Mouse (Mus musculus) monocyte, adult 2 months (primary cell): Measurements from ENCODE around the gene Bcap31.
"Not testable (repeated sequence)": the region's sequence is repeated elsewhere in the genome, so short reads cannot be mapped to it uniquely, and the experiment has no call there.

Experiments
- DNase-seq, 2 experiments: peaks; one replicate each; pipeline ENCODE4 v3.0.0; 2022; ENCODE audit warnings: low spot score in 2 of 2, low read depth in 1 of 2

Bcap31 gene

DNA sequence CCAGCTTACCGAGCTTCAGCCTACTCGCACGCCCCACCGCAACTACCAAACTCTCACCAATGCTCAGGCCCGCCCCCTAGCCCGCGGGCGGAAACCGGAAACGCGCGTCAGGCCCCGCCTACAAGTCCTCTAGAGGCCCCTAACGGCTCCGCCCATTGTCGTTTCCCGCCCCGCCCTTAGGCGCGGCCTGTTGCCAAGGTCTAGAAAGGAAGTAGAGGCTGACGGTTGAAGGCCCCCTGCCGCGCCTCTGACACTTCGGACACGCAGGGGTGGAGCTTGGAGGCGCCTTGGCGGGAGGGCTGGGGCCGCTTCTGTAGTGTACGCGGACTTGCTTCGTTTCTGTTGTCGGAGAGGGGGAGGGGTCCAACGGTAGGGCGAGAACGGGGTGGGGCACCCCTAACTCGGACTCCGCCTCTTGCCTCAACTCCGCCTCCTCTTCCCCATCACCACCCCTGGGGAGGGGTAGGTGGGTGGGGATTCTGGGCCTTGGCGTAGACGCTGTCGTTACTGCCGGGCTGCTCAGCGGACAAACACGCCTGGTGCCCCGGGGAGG, at the start of gene Bcap31, which contains the start of gene Abcd1:
Bcap31 (minus strand) TSS at position 67 of the 553 bp plus-strand sequence.
Abcd1 (plus strand) TSS at position 489 of the 553 bp plus-strand sequence.
- peak; percentile 92 to 95 for DNase-seq

DNA sequence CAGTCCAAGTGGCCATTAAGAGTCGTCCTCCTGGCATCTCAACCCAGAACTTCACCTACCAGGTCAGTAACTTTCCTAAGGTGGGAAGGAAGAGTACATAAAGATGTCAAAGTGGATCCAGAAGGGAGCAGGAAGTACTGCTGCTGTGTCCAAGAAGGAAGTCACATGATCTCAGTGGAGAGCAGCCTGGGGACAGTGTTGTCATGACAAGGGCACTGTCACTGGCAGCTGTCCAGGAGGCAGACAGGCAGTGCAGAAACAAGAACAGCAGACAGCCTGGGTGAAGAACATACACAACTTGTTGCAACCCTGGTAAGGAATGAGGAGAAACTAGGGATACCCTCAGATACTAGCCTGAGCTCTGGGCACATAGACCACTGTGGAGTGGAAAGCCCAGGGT, 49.3 kb upstream of the Bcap31 start:
- peak; percentile 3 to 35 for DNase-seq

DNA sequence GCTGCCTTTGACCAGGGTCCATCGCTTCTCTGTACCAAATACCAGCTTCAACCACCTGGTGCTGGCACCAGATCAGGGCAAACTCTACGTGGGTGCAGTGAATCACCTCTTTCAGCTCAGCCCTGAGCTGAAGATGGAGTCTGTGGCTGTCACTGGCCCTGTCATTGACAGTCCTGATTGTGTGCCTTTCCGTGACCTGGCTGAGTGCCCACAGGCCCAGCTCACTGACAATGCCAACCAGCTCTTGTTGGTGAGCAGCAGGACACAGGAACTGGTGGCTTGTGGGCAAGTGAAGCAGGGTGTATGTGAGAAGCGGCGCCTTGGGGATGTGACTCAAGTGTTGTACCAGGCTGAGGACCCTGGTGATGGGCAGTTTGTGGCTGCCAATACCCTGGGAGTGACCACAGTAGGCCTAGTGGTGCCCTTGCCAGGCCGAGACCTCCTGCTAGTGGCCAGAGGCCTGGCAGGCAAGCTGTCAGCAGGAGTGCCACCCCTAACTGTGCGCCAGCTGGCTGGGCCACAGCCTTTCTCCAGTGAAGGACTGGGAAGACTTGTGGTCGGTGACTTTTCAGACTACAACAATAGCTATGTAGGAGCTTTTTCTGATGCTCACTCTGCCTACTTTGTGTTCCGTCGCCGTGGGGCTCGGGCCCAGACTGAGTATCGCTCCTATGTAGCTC, 42.8 kb upstream of the Bcap31 start:
- DNase-seq, result no peak

DNA sequence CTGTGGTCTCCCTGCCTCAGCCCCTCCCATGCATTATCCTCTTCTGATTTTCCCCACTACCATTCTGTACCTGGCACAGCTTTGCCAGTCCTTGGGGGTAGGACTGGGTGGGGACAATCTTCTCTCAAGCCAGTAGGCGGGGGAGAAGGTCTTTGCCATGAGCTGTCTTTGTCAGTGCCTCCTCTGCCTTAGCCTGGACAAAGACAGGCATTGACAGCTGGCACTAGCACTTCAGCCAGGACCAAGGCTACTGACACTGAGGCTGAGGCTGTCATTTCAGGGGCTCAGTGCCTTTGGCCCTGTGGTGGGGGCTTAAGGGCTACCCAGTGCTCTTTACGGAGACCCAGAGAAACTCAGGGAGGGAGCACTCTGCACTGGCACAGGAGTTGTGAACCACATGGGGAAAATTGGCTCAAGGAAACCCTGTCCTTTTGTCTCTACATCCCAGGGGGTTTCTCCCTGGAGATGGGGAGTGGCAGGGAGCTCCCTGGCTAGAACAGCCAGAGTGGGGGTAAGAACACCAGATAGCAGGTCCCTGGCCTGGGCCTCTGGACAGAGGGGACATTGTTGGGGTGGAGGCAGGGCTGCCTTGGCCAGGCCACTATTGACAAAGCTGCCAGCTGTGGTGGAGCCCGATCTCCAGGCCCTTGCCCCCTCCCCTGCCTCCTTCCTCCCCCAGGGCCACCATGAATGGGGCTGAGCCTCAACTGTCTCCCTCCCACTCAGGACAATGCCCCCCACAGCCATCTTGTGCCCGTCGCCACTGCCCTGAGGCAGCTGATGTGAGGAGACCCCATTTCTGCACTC, 40.6 kb upstream of the Bcap31 start, which contains the start of gene Plxnb3:
Plxnb3 (plus strand) TSS at position 757 of the 807 bp plus-strand sequence.
- DNase-seq, result no peak

DNA sequence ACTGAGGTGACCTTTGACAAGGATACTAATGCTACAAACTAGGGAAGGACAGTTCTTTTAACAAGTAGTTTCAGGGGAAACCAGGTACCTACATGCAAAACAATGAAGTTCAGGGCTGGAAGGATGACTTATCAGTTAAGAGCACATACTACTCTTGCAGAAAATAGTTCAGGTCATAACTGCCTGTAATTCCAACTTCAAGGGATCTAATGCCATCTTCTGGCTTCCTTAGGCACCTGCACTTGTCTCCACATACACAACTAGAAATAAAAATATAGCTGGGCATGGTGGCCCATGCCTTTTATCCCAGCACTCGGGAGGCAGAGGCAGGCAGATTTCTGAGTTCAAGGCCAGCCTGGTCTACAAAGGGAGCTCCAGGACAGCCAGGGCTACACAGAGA, 33.0 kb upstream of the Bcap31 start:
- DNase-seq, result no peak

DNA sequence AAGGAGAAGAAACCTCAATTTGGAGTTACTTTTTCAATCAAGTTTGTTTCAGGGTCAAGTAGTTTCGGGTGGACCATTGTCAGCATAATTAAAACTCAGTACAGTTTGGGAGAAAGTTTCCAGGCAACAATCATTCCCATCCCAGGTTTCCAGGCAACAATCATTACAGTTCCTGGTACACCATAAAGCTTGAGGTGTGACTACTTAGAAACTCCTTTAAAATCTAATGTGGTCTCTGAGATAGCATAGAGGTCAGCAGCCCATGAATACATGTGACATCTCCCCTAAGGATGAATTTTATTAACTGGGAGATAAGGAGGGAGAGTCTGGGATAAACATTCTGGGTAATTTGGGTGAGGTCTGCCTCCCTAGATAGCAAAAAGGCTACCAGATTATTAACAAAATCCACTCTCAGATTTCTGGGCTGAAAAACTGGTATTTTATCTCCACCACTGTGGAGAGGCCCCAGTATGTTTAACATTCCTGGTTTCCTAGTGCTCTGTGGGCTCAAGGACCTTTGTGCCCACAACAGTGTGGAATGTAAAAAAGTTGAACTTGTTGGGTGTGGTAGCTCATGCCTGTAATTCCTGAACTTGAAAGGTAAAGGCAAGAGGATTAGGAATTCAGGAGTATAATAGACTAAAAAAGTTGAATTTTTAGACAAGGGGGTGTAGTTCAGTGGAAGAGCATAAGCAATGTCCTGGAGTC, 29.0 kb upstream of the Bcap31 start:
- DNase-seq, result no peak

DNA sequence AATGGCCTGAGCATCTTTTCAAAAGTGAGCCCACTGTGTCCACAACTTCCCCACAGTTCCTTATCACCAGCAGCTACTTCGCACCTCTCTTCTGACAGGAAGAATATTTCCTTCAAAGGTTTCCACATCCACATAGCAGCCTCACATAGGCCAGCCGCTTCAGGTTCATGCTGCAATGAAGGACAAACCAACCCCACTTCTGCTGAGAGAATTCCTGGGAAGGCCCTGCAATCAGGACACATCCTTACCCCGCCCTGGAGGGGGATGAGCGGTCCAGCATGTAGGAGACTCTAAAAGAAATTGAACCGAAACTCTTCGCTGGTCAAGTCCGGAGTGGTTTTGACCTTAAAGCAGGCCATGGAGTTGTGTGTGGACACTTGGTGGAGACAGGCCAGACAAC, 23.9 kb upstream of the Bcap31 start:
- DNase-seq, result not testable (repeated sequence)

DNA sequence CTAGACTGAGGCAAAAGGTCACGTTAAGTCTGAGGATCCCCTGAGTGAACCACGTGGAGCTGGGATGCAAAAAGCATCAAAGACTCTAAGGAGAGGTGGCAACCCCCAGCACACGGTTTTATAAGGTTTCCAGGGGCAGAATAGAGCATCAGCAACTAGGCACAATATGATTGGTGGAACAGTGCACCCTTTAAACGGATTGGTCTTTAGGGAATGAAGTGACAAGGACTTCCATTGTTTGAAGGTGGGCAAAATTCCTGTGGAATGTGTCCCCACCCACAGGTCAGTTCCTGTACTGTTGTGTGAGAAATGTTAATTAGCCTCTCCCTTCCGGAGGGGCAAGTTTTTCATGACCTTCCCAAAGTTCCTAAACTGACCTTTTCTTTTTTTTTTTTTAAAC, 23.2 kb upstream of the Bcap31 start:
- DNase-seq, result no peak

DNA sequence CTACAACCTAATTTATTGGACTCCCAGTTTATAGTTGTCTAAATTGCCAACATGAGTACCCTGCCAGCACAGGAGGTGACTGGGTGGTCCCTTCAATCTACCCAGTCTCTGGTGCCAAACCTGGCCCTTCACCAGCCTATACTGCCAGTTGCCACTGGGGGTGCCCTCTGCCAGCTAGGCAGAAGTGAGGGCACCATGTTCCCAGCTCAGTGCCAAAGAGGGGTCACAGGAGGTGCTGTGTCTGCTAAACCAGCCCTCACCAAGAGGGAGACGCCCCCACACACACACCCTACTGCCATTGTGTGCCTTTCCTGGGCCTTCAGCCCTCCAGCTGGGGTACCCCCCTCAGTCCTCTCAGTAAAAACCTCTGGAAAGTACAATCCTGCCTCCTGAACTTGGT, 22.2 kb upstream of the Bcap31 start:
- no peak for DNase-seq

DNA sequence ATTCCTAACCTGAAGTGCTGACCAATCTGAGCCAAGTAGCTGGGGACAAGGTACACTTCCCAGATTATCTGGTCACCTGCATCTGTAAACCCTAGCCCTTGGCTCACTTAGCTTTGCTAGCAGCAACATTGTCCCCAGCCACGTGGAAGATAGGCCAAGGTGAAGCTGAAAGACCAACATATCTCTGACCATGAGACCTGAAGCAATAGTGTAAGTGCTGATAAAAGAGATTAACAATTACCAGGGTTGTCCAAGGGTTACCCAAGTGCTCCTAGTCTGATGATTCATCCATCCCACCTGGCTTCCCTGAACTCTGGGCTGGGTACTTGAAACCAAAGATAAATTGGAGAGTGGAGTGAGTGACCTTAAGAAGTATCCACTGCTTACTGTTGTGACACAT, 14.9 kb upstream of the Bcap31 start:
- no peak for DNase-seq

DNA sequence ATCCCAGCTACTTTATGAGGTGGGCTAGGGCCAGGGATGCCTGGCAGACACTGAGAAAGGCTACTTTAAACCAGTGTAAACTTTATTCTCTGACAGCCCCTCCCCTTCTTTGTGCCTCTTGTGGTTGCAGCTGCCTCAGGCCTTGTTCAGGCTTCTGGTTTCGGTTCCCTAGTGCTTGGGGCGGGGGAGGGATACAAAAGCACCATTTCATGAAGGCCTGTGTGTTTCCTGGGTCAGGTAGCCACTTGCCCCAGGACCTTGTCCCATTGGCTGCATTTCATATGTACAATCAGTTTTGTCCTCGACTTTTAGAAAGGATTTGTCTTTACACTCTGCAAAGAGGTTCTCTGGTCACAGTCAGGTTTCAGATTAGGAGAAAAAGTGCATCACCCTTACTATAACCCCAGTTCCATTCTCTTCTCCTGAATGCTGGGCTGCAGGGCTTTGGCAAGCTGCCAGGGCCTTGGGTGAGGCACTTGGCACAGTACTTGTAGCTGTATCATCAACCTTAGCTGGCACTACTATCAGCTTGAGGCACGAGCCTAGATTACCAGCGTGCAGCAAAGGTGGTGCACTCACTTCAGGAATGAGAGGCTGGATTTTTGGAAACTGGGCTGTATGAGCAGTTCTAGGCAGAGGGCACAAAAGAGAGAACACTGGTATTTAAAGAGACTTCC, 2.8 kb upstream of the Bcap31 start:
- peak in 1 of 2 experiments; percentile 20 for DNase-seq

DNA sequence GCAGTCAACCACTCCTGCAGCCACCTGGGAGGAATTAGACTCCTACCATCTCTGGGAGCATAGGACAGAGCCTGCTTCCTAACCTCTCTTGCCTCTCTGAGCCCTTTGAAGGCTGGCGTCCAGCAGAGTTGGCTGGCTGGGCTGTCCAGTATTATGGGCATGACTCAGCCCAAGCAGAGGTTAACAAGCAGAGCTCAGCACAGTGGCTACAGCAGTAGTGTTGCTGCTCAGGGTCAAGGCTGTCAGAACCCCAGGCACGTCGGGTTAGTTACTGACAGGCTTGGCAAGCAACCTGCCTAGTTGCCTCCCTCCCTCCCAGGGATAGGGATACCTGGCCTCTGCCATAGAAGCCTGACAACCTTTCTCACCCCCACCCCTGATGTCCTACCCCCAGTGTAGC, 2.3 kb upstream of the Bcap31 start:
- no peak for DNase-seq

DNA sequence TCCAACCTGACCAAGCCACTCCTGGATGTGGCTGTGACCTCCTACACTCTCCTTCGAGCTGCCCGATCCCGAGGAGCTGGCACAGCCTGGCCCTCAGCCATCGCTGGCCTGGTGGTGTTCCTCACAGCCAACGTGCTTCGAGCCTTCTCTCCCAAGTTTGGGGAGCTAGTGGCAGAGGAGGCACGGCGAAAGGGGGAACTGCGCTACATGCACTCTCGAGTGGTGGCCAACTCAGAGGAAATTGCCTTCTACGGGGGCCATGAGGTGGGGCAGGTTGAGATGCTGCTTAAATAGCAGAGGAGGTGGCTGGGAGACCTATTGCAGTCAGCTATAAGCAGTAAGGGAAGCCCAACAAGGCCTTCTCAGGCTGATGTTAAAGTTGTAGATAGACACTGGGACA, 1.7 kb upstream of the Bcap31 start:
- peak in 1 of 2 experiments; percentile 21 for DNase-seq

DNA sequence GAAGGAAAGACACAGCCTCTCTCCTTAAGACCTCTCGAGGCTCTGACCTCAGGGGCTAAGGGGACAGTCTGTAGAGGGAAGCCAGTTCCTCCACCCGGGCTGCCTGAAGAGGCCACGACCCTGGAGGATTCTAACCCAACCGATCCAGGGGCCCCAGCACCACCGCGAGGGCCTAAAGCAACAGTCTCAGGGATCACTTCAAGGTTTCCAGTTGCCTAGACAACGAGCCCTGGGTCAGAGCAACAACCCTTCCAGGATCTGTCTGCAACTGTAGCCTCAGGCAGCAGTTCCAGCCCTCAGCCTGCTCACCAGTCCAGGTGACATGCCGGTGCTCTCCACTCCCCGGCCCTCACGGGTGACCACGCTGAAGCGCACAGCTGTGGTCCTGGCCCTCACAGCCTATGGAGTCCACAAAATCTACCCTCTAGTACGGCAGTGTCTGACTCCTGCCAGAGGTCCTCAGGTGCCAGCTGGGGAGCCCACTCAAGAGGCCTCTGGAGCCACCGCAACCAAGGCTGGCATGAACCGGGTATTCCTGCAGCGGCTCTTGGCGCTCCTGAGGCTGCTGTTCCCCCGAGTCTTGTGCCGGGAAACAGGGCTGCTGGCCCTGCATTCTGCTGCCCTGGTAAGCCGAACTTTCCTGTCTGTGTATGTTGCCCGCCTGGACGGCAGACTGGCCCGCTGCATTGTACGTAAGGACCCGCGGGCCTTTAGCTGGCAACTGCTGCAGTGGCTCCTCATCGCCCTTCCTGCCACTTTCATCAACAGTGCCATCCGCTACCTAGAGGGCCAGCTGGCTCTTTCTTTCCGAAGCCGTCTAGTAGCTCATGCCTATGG, 952 bp upstream of the Bcap31 start:
- no peak for DNase-seq

DNA sequence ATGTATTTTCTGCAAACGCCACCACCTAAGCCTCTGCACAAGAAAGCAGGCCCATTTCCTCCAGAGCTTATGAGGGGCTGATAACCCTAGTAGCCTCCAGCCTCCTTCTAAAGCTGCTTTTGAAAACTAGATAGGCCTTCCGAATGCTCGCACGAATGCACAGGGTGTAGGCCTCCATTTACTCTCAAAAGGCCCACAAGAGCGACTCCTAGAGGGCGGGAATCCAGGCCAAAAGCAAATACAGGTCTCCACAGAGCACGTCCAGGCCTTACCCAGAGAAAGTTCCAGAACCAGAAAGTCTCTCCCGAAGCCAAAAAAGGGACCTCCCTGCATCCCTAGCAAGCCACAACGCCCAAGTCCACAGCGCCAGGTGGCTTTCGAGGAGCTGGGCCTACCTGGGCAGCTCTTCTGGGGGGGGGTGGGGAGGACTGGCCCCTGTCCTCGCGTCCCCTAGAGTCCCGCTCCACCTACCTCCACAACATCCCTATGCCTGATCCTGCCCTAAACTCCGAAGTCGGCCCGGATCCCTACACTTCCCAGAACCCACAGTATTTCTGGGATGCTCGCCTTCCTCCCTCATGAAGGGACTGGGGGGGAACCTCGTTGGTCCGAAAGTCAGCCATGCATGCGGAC, 383 bp downstream of the Bcap31 start:
- DNase-seq, result no peak

DNA sequence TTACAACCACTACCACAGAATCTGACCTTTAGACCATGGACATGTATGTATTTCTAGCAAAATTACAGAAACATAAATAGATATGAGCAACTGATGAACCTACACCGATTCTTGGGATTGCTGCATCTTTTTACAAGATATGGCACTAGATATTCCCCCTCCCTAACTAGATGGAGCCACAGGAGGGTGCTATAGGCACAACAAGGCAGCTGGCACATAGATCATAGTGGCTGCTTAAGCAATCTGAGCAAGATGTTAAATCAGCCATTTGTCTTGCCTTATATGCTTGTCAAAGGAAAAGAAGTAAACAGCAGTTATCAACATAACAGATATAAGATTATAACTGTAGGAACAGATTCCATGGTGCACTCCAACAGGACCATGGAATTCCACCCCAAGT, 15.5 kb downstream of the Bcap31 start:
- no peak for DNase-seq

DNA sequence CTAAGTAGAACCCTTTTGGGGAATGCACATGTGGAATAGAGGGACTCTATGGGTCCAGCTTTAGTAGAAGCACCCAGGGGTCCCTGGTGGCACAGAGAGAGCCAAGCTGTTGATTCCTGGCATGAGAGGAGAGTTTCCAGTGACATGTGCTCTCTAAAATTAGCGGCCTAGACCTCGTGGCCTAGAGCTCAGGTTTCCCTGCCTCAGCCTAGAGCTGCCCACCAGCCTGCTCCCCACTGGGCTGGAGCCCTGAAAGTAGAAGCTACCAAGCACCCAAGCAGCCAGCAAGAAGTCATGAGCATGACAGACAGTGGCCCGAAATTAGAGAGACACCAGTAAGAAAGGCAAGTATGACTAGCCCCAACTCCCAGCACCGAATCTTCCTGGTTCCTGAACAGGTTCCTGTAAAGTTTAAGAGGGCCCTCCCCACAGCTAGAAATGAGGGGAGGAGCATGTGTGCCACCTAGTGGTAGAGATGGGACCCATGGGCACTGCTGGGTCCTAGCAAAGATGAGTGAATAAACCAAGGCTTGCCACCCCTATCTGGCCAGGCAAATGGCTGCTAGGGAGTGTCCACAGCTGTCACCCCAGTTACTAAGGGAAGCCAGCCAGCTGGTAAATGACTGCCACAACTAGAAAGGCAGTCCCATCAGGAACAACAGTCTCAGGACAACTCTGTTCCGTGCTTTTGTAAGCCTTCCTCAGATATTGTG, 24.9 kb downstream of the Bcap31 start:
- peak; percentile 27 for DNase-seq

DNA sequence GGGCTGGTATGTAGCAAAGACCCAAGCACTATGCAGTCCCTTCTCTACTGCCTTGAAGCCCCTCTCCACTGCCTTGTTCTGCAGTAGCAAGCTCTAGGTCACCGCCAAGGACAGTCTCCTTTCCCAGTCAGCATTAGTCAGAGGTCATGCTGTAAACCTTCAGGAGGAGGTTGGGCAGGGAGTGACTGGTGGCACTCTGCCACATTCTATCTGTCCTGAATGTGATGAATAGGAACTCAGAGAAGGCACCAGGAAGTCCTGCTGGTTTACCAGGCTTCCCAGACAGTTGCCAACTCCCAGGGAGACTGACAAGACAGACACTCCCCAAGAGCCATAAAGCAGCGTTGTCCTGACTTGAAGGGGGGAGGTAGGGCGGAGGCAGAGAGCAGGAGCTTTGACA, 30.3 kb downstream of the Bcap31 start:
- DNase-seq, result no peak

DNA sequence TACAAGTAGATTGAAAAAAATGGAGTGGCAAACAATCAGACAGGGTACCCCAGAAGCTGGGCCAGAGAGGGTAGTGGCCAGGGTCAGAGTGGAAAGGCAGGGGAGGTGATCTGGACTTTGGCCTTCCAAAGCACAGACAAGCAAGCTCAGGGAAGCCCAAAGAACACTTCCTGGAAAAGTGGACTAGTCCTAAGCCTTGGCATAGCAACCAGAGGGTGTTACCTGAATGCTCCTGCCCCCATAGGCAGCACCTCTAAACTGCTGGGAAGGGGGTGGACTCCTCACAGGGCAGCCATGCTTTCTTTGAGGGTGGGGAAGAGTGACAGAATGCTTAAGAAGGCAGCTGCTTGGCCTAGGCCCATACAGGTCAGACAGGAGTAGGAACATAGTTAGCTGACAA, 31.0 kb downstream of the Bcap31 start:
- DNase-seq, result no peak
